Mouse (Mus musculus): ENCODE results near the gene Acsl1.

Gene Acsl1

GRCm38 (mm10) chr8:46526821-46527220 is 56.0 kb downstream of the Acsl1 start:
- CTCF ChIA-PET: interaction anchor here in 1 of 4 experiments (0.6 kb wide), 1 partner anchor 194 kb away, joined by 3 read pairs; no protein-coding TSS in a partner anchor

GRCm38 (mm10) chr8:46529508-46529907 is 58.7 kb downstream of the Acsl1 start:
- ChIA-PET POLR2A (no interaction called here), CTCF (no interaction called here)

More at GRCm38 (mm10) chr8:46526821-46527220, 56.0 kb downstream of the Acsl1 start:
- POLR2A ChIA-PET: interaction anchor here in 2 of 4 experiments (0.9 to 1.3 kb wide), 3 partner anchors 10 to 25 kb away, joined by 3 to 4 read pairs (median 4); partner anchors contain the start of gene Cenpu (in 1 of the 2)

- POLR2A ChIA-PET: no interaction called here
- CTCF ChIA-PET: interaction anchor here in 2 of 4 experiments (0.6 kb wide), 2 partner anchors 218 to 645 kb away, joined by 3 to 5 read pairs; partner anchors contain the start of gene Pdlim3 (in 1 of the 2)
Measured at GRCm38 (mm10) chr8:46530541-46530940, 59.7 kb downstream of the Acsl1 start.

- POLR2A ChIA-PET: no interaction called here
- CTCF ChIA-PET: interaction anchor here in 1 of 4 experiments (0.7 kb wide), 1 partner anchor 26 kb away, joined by 4 read pairs; no protein-coding TSS in a partner anchor
Measured at GRCm38 (mm10) chr8:46533926-46534325, 63.1 kb downstream of the Acsl1 start.

- ChIA-PET CTCF (interaction anchor here in 2 of 4 experiments (0.6 kb wide), 2 partner anchors 281 to 535 kb away, joined by 3 read pairs; no protein-coding TSS in a partner anchor), POLR2A (interaction anchor here in 1 of 4 experiments (1.0 kb wide), 1 partner anchor 12 kb away, joined by 4 read pairs; the partner anchor contains the start of gene Cenpu)
Measured at GRCm38 (mm10) chr8:46539701-46540100, 68.9 kb downstream of the Acsl1 start.

GRCm38 (mm10) chr8:46543191-46543590 is 72.4 kb downstream of the Acsl1 start:
- POLR2A ChIA-PET: interaction anchor here in 2 of 4 experiments (0.5 to 1.0 kb wide), 4 partner anchors 8 to 255 kb away, joined by 3 to 6 read pairs (median 4); partner anchors contain the start of gene Cenpu (in 1 of the 2)
- CTCF ChIA-PET: no interaction called here

- ChIA-PET POLR2A (interaction anchor here in 2 of 4 experiments (0.5 to 1.5 kb wide), 5 partner anchors 12 to 397 kb away, joined by 3 to 6 read pairs (median 4); no protein-coding TSS in a partner anchor), CTCF (interaction anchor here in 1 of 4 experiments (0.6 kb wide), 1 partner anchor 202 kb away, joined by 3 read pairs; no protein-coding TSS in a partner anchor)
Measured at GRCm38 (mm10) chr8:46543662-46544061, 72.8 kb downstream of the Acsl1 start.

GRCm38 (mm10) chr8:46545854-46546253 is 75.0 kb downstream of the Acsl1 start:
- CTCF ChIA-PET: interaction anchor here in 1 of 4 experiments (1.2 kb wide), 1 partner anchor 9 kb away, joined by 3 read pairs; no protein-coding TSS in a partner anchor
- POLR2A ChIA-PET: no interaction called here

GRCm38 (mm10) chr8:46546431-46547176 is 75.8 kb downstream of the Acsl1 start:
- CTCF ChIA-PET: interaction anchor here in 1 of 4 experiments (1.2 kb wide), 1 partner anchor 9 kb away, joined by 3 read pairs; no protein-coding TSS in a partner anchor
- POLR2A ChIA-PET: interaction anchor here in 2 of 4 experiments (0.6 to 0.7 kb wide), 2 partner anchors 178 to 1234 kb away, joined by 3 to 4 read pairs; no protein-coding TSS in a partner anchor

- CTCF ChIA-PET: no interaction called here
- POLR2A ChIA-PET: interaction anchor here in 1 of 4 experiments (0.7 kb wide), 1 partner anchor 179 kb away, joined by 4 read pairs; no protein-coding TSS in a partner anchor
Measured at GRCm38 (mm10) chr8:46547245-46547644, 76.4 kb downstream of the Acsl1 start.

- CTCF ChIA-PET: interaction anchor here in 1 of 4 experiments (0.6 kb wide), 1 partner anchor 271 kb away, joined by 5 read pairs; no protein-coding TSS in a partner anchor
- POLR2A ChIA-PET: interaction anchor here in 2 of 4 experiments (0.9 to 2.2 kb wide), 7 partner anchors 17 to 339 kb away, joined by 3 to 9 read pairs (median 5); partner anchors contain the start of genes Casp3 (in 2 of the 2), Primpol (in 2 of the 2) and Slc25a4 (in 1 of the 2)
Measured at GRCm38 (mm10) chr8:46550058-46550457, 79.2 kb downstream of the Acsl1 start.

- POLR2A ChIA-PET: interaction anchor here (0.6 to 2.9 kb wide), 42 partner anchors 8 to 388 kb away, joined by 3 to 29 read pairs (median 4); partner anchors contain the start of genes Casp3 (in 3 of the 4), Primpol (in 3 of the 4), Slc25a4 (in 3 of the 4) and Acsl1 (in 2 of the 4)
- CTCF ChIA-PET: interaction anchor here in 1 of 4 experiments (0.6 to 0.8 kb wide), 2 partner anchors 289 to 1217 kb away, joined by 3 to 7 read pairs; no protein-coding TSS in a partner anchor
Measured at GRCm38 (mm10) chr8:46551029-46551428, 80.2 kb downstream of the Acsl1 start.

- CTCF ChIA-PET: interaction anchor here in 1 of 4 experiments (0.6 to 0.8 kb wide), 3 partner anchors 10 to 1216 kb away, joined by 3 to 7 read pairs (median 3); no protein-coding TSS in a partner anchor
- POLR2A ChIA-PET: interaction anchor here (0.6 to 2.9 kb wide), 46 partner anchors 8 to 1123 kb away, joined by 3 to 29 read pairs (median 4); partner anchors contain the start of genes Casp3 (in 3 of the 4), Primpol (in 3 of the 4), Slc25a4 (in 3 of the 4) and Acsl1 (in 2 of the 4)
Measured at GRCm38 (mm10) chr8:46551615-46552440, 81.0 kb downstream of the Acsl1 start, which contains the start of gene Cenpu. Gene Cenpu (plus strand): TSS chr8:46552028.

GRCm38 (mm10) chr8:46552441-46552765 is 81.6 kb downstream of the Acsl1 start:
- ChIA-PET POLR2A (interaction anchor here in 3 of 4 experiments (0.6 to 2.9 kb wide), 21 partner anchors 9 to 1122 kb away, joined by 3 to 29 read pairs (median 5); partner anchors contain the start of genes Acsl1 (in 3 of the 3), Casp3 (in 2 of the 3), Primpol (in 2 of the 3) and Slc25a4 (in 2 of the 3)), CTCF (interaction anchor here in 1 of 4 experiments (0.7 kb wide), 1 partner anchor 10 kb away, joined by 3 read pairs; no protein-coding TSS in a partner anchor)

GRCm38 (mm10) chr8:46559428-46559827 is 88.6 kb downstream of the Acsl1 start:
- POLR2A ChIA-PET: interaction anchor here in 1 of 4 experiments (0.6 kb wide), 1 partner anchor 20 kb away, joined by 10 read pairs; no protein-coding TSS in a partner anchor
- CTCF ChIA-PET: interaction anchor here (0.5 to 1.0 kb wide), 11 partner anchors 11 to 1224 kb away, joined by 3 to 5 read pairs (median 4); partner anchors contain the start of gene Acsl1 (in 1 of the 4)

GRCm38 (mm10) chr8:46562333-46562732 is 91.5 kb downstream of the Acsl1 start:
- ChIA-PET POLR2A (interaction anchor here in 3 of 4 experiments (0.6 to 1.8 kb wide), 6 partner anchors 10 to 351 kb away, joined by 3 to 10 read pairs (median 4); partner anchors contain the start of genes Casp3 (in 1 of the 3), Cenpu (in 1 of the 3), Primpol (in 1 of the 3) and Slc25a4 (in 1 of the 3)), CTCF (interaction anchor here in 1 of 4 experiments (0.6 kb wide), 1 partner anchor 10 kb away, joined by 3 read pairs; no protein-coding TSS in a partner anchor)

- CTCF ChIA-PET: no interaction called here
- POLR2A ChIA-PET: interaction anchor here in 3 of 4 experiments (0.6 to 1.5 kb wide), 8 partner anchors 15 to 356 kb away, joined by 3 to 5 read pairs (median 4); partner anchors contain the start of genes Primpol (in 2 of the 3), Casp3 (in 1 of the 3), Cenpu (in 1 of the 3) and Slc25a4 (in 1 of the 3)
Measured at GRCm38 (mm10) chr8:46566914-46567529, 96.2 kb downstream of the Acsl1 start.

Measured in embryonic stem cell, embryonic (primary cell).